Mouse (Mus musculus) layer of hippocampus, postnatal 14 days (tissue): ENCODE measurements around the gene Arhgef9. TPM values are rescaled to one million over a fixed set of nuclear protein-coding genes. Genes with fewer than 3 reads are reported as not detected.

Experiments used
- DNase-seq, 2 experiments: peaks; one replicate each; pipeline ENCODE4 v3.0.0; 2021 to 2022; ENCODE audit warnings: low spot score in 2 of 2, mixed read lengths in 1 of 2
- long read RNA-seq, 2 experiments: library from polyadenylated mRNA; stranded (forward); transcript quantifications; one replicate each; pipeline ENCODE4 v2.0.0; 2021
- total RNA-seq, 2 experiments: library from RNA; stranded (reverse); gene quantifications; 2 replicates each; pipeline ENCODE4 v1.2.3; 2021

Gene Arhgef9
- total RNA-seq: 100 to 1,000 TPM; 223 to 242 TPM
- long read RNA-seq, experiment 1, full-length matches to known transcripts: 7 of 36 reads
- long read RNA-seq, experiment 1, partial matches to known transcripts: 2 of 36 reads
- long read RNA-seq, experiment 1, other reads (novel, unspliced or antisense): 27 of 36 reads
- long read RNA-seq, experiment 2, full-length matches to known transcripts: 16 of 41 reads
- long read RNA-seq, experiment 2, partial matches to known transcripts: 6 of 41 reads
- long read RNA-seq, experiment 2, other reads (novel, unspliced or antisense): 19 of 41 reads

- peak in 1 of 2 experiments; percentile 11 for DNase-seq
Observed at GRCm38 (mm10) chrX:95196104-95196919, at the start of gene Arhgef9. Arhgef9 (minus strand) TSS chrX:95196856.

- no peak for DNase-seq
Observed at GRCm38 (mm10) chrX:95238896-95239295, 42.2 kb upstream of the Arhgef9 start.

- peak in 1 of 2 experiments; percentile 5 for DNase-seq
Observed at GRCm38 (mm10) chrX:95195363-95196103, 1.1 kb downstream of the Arhgef9 start.

GRCm38 (mm10) chrX:95175978-95176377 is 20.7 kb downstream of the Arhgef9 start:
- DNase-seq: peak; percentile 40 to 65

GRCm38 (mm10) chrX:95166317-95166716 is 30.3 kb downstream of the Arhgef9 start:
- DNase-seq: peak; percentile 75 to 92

- no peak for DNase-seq
Observed at GRCm38 (mm10) chrX:95165671-95166127, 31.0 kb downstream of the Arhgef9 start.

GRCm38 (mm10) chrX:95164140-95164539 is 32.5 kb downstream of the Arhgef9 start:
- peak; percentile 11 to 52 for DNase-seq

GRCm38 (mm10) chrX:95163452-95163851 is 33.2 kb downstream of the Arhgef9 start:
- DNase-seq: no peak

GRCm38 (mm10) chrX:95156833-95157386 is 39.7 kb downstream of the Arhgef9 start:
- no peak for DNase-seq

- peak in 1 of 2 experiments; percentile 33 for DNase-seq
Observed at GRCm38 (mm10) chrX:95138636-95139035, 58.0 kb downstream of the Arhgef9 start.

- no peak for DNase-seq
Observed at GRCm38 (mm10) chrX:95133502-95133901, 63.2 kb downstream of the Arhgef9 start.

GRCm38 (mm10) chrX:95132996-95133395 is 63.7 kb downstream of the Arhgef9 start:
- DNase-seq: no peak

GRCm38 (mm10) chrX:95131783-95132182 is 64.9 kb downstream of the Arhgef9 start:
- DNase-seq: no peak

GRCm38 (mm10) chrX:95123462-95123861 is 73.2 kb downstream of the Arhgef9 start:
- DNase-seq: no peak

- no peak for DNase-seq
Observed at GRCm38 (mm10) chrX:95104361-95104760, 92.3 kb downstream of the Arhgef9 start.

- DNase-seq: no peak
Observed at GRCm38 (mm10) chrX:95087674-95088073, 109.0 kb downstream of the Arhgef9 start.

GRCm38 (mm10) chrX:95077013-95077699 is 119.5 kb downstream of the Arhgef9 start:
- DNase-seq: no peak

- DNase-seq: no peak
Observed at GRCm38 (mm10) chrX:95027907-95028306, 168.7 kb downstream of the Arhgef9 start.

GRCm38 (mm10) chrX:95026361-95026892 is 170.2 kb downstream of the Arhgef9 start, which contains the start of gene Spin4:
Spin4 (minus strand) TSS chrX:95026682.
- peak; percentile 58 for DNase-seq

- no peak for DNase-seq
Observed at GRCm38 (mm10) chrX:95025779-95026360, 170.8 kb downstream of the Arhgef9 start.
